Mouse (Mus musculus): ENCODE measurements at regions not wholly inside any gene's neighbourhood (a gene's known extent, or its start where the extent isn't known, plus 50 kb on each side); places are given as distances from the start of the nearest gene placed in this dataset.

- TF ChIP-seq POLR2A (IDR thresholded peaks at IDR 0.05; ENCODE audit: control insufficient read depth, low read depth, low read length) (no peak), CTCF (IDR thresholded peaks at IDR 0.05; ENCODE audit: control insufficient read depth, insufficient read depth, insufficient replicate concordance, low read depth, low read length) (no peak)
Measured at GRCm38 (mm10) chr7:39937262-39937661, 419.7 kb downstream of the Zfp619 start.
